Mouse (Mus musculus): Measurements from ENCODE around the gene Dgcr6.
"Not testable (repeated sequence)": the region's sequence is repeated elsewhere in the genome, so short reads cannot be mapped to it uniquely, and the experiment has no call there.

The Dgcr6 gene

GRCm38 (mm10) chr16:18052731-18053202, at the start of gene Dgcr6:
Gene Dgcr6, plus strand, starts transcription at chr16:18052860.
- in situ Hi-C loops (cut with MboI, MseI): no loop called here

DNA sequence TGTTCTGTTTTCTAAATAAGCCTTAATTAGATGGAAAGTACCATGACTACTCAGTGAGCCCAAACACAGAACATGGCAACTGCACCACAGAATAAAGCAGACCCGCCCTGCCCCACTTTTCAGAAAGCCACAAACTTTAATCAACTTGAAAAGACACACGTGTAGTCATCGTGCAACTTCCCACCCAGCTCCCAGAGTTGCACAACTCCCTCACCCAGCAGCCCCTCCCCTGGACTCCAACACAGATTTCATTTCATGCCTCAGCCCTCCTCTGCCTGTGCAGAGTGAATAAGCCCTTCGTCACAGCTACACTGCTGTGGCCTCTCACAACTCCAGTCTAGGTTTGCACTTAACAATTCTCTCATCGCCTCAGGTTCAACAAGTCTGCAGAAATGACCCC, 48.1 kb upstream of the Dgcr6 start:
- in situ Hi-C loops (cut with MboI, MseI): no loop called here

DNA sequence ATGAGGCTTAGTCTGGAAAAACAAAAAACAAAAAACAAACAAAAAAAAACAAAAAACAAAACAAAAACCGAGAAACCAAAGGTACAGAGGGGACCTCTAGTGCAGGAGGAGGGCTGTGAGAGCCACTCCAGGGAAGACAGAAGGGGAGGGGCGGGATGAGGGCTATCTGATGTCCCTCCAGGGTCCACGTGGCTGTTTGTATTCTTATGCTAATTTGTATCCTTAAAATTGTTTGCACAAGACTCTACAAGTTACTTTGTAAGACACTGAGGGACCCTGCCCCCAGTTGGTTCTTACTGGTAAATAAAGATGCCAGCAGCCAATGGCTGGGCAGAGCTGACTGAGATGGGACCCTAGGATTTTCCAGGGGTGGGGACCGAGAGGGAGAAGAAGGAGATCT, 45.6 kb upstream of the Dgcr6 start:
- in situ Hi-C loops (cut with MboI, MseI): no loop called here

- in situ Hi-C loops (cut with MboI, MseI): no loop called here
Measured at GRCm38 (mm10) chr16:18011101-18011500, 41.6 kb upstream of the Dgcr6 start.

GRCm38 (mm10) chr16:18016482-18016881, 36.2 kb upstream of the Dgcr6 start:
- in situ Hi-C loops (cut with MboI, MseI): not testable (repeated sequence)

GRCm38 (mm10) chr16:18022780-18023557, 29.7 kb upstream of the Dgcr6 start:
- in situ Hi-C loops (cut with MboI, MseI): no loop called here

- in situ Hi-C loops (cut with MboI, MseI): no loop called here
Measured at GRCm38 (mm10) chr16:18027371-18027770, 25.3 kb upstream of the Dgcr6 start.

- in situ Hi-C loops (cut with MboI, MseI): no loop called here
Measured at GRCm38 (mm10) chr16:18031752-18032151, 20.9 kb upstream of the Dgcr6 start.

DNA sequence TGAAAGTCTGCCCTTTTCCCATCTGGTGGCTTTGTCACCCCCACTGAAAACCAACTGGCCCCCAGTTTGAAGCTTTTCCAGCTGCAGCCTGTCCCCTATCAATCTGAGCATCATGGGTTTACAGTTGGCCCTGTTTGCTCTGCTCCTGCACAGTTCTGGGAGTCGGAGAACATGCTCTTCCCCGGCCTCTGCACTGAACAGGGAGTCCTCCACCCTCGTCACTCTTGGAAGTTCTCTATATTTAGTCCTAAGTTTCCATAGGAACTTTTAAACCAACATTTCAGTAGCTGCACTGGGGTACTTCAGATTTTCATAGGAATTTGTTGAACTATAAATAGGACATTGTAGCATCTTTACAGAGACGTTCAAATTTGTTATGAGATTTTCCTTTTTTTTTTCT, 19.4 kb upstream of the Dgcr6 start:
- in situ Hi-C loops (cut with MboI, MseI): no loop called here

DNA sequence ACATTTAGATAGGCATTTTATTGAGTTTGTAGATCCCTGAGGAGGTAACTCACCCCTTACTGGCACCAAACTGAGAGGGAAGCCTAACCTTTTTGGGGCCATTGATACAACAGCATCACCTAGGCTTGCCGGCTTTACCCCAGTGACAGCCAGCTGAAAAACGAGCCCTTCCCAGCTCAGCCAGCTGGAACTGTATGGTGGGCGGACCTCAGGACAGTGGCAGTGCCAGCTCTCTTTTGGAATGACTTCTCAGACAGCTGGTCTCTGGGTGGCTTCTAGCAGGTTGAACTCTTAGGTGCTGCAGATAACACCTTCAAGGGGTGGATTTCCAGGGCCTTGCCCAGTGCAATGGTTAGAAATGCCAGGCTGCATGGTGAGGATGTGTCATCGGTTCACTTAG, 18.4 kb upstream of the Dgcr6 start:
- in situ Hi-C loops (cut with MboI, MseI): no loop called here

DNA sequence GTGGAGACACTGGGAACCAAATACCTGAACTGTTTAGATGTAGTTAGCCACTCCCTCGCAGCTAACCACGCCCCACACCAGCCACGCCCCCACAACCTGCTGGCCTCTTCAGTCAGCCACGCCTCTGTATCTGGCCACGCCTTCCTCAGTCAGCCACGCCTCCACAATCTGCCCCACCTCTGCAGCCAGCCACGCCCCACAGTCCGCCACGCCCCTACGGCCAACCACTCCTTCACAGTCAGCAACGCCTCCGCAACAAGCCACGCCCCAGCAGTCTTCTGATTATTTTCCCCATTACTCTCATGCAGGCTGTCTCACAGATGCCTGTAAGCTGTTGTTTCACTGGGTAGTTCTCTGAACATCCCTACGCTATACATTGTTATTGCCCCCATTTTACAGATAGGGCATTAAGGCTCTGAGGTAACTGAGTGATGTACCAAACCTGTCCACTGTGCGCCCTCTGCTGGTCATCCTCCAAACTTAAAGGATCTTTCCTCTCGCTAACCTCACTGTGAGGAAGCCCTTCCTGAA, 16.2 kb upstream of the Dgcr6 start:
- in situ Hi-C loops (cut with MboI, MseI): no loop called here

GRCm38 (mm10) chr16:18037025-18037424, 15.6 kb upstream of the Dgcr6 start:
- in situ Hi-C loops (cut with MboI, MseI): no loop called here

DNA sequence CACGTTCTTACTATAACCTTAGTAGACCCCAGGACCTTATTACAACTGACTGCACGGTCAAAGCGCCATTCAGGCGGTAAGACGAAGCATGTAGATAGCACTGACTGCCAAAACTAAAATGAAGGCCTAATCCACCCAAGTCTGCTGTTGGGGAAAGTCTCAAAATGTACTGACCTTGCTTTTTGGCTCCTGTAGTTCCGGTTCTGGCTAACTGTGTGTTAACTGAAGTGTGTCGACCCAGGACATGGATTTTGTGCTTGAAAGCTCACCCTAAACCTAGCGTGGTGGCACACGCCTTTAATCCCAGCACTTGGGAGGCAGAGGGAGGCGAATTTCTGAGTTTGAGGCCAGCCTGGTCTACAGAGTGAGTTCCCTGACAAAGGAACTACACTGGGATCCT, 7.7 kb upstream of the Dgcr6 start:
- in situ Hi-C loops (cut with MboI, MseI): no loop called here

GRCm38 (mm10) chr16:18047660-18048059, 5.0 kb upstream of the Dgcr6 start:
- in situ Hi-C loops (cut with MboI, MseI): no loop called here

- in situ Hi-C loops (cut with MboI, MseI): no loop called here
Measured at GRCm38 (mm10) chr16:18048071-18048470, 4.6 kb upstream of the Dgcr6 start.

DNA sequence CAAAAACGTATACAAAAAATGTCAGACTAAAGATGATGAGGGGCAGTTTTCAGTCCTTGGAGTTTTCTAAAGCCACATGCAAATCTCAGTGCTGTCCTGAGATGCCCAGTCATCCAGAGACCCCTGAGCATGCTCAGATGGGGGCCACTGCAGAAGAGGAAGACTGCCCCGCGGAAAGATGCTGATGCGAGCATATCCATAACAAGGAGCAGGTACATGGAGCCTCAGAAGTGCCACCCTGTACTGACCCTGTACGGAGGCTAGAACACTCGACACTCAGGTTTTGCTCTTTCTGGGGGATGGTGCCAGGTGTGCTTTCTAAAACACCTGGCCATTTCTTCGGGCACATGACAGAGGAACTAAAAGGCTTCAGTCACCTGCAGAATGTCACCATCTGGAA, 338 bp upstream of the Dgcr6 start:
- in situ Hi-C loops (cut with MboI, MseI): no loop called here

GRCm38 (mm10) chr16:18056215-18056614, 3.6 kb downstream of the Dgcr6 start:
- in situ Hi-C loops (cut with MboI, MseI): no loop called here

DNA sequence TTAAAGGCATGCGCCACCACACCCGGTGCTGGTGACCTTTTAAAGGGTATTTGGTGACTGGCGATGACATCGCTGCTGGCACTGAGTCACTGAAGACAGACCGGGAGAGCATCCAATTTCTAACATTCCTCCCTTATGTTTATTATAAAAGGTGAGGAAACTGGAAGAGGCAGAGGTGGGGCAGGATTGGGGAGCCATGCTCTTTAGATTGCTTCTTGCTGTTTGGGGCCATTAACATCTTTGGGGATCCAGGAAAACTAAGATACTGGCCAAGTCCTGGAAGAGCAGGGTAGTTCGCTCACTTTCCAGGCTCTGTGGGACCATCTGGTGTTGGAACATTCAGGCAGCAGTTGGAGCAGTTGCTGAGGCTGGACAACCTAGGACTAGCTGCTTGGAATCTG, 5.7 kb downstream of the Dgcr6 start:
- in situ Hi-C loops (cut with MboI, MseI): no loop called here

DNA sequence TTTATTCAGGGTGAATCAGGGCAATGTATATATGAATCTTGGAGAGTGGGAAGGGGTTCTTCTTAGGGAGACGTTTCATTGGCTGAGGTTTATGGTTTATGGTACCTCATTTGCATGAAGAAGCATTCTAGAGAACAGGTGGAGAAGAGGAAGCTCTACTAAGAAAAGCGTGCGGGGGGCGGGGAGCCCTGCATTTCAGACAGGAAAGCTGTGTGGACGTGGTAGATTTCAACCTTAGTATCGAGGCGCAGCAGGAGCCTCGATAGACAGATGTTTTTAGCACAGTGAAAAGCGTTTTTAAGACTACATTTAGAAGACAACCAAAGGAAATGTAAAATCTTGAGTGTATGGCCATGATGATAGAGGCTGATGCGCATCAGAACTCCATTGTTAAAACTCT, 6.6 kb downstream of the Dgcr6 start:
- in situ Hi-C loops (cut with MboI, MseI): no loop called here

DNA sequence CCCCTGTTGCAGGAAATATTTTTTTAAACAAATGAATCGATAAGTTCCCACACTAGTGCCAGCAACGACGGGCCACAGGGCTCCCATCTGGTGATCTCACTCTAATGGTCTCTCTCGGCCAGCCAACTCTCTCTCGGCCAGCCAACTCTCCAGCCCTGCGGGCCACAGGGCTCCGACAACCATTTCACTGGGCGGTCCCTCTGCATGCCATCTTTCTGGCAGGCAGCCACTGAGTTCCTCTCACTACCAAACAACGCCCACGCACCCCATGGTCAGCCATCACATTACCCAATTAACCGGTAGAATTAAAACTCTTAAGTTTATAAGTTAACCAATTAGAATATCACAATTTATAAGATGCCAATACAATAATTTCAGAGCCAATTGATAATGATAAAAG, 8.5 kb downstream of the Dgcr6 start:
- in situ Hi-C loops (cut with MboI, MseI): no loop called here

DNA sequence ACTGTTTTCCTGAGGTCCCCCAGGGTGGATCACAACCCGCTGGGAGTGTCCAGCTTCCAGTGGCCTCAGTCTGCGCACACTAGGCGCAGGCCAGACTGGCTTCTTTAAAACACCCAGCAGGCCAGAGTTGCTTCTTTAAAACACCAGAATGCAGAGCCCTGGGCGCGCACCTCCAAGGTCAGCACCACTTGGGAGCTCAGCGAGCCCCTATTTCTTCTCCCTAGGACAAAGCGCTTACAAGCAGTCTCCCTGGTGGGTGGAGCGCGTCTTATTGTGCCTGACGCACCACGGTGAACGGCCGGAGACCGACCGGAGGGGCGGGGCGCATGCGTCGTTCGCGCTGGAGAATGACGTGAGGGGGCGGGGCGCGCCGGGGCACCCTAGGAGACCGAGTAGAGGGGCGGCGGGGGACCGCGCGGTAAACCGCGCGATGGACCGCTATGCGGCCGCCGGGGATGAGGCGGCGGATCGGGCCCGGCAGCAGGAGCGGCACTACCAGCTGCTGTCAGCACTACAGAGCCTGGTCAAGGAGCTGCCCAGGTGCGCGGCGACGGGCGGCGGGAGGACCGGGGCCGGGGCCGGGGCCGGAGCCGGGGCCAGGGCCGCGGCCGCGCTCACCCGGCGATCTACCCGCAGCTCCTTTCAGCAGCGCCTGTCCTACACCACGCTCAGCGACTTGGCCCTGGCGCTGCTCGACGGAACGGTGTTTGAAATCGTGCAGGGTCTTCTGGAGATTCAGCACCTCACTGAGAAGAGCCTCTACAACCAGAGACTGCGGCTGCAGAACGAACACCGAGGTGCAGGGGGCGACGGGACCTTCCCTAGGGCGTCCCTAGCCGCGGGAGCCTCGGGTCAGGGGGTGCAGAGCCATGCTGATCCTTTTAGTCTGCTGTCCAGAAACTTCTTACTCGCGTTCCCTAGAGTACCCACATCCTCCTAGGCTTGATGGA, 13.7 kb downstream of the Dgcr6 start:
- in situ Hi-C loops (cut with MboI, MseI): no loop called here

DNA sequence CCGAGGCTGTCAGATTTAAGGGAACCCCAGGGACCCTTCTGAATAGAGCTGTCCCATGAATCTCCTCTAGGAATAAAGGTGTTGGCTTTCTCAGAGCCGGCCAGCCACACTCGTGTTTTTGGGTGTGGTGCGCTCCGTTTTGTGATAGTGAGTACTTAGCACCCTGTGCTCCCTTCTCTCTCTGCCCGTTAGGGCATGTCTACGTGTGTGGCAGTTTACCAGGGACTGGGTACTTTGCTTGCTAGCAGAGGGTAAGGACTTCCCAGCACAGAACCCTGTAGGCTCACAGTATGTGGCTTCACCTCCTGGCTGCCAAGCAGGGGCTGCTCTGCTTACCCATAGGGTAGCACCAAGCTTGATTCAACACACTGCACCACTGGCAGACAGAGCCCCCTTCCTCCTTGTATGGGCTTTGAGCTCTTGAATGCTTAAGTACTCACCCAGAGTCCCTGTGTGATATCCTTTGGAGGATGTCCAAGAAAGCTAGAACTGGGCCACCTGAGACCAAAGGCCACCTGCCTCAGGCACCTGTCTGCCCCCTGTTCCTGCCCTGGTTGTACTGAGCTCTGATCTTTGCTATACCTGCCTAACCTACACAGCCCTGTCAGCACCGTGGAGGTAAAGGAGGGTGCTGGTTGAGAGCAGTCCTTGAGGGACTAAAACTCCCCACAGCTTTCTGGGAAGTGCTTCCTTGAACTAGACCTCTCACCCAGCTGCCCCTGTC, 16.2 kb downstream of the Dgcr6 start:
- in situ Hi-C loops (cut with MboI, MseI): no loop called here
